Mouse (Mus musculus): ENCODE measurements around the gene Pyy.

- TF ChIP-seq TCF12 (IDR thresholded peaks at IDR 0.05; ENCODE audit: low read depth, low read length) (no peak), UBTF (IDR thresholded peaks at IDR 0.05; ENCODE audit: low read depth, low read length) (no peak), ZC3H11A (IDR thresholded peaks at IDR 0.05; ENCODE audit: low read depth, low read length) (no peak), ZKSCAN1 (IDR thresholded peaks at IDR 0.05; ENCODE audit: borderline replicate concordance, low read depth, low read length) (no peak), JUND (conservative IDR thresholded peaks at IDR 0.05; ENCODE audit: low read depth, low read length) (no peak), HCFC1 (IDR thresholded peaks at IDR 0.05; ENCODE audit: low read depth, low read length) (peak; percentile 8; the same call in 1 of the 2 replicates), ZNF384 (IDR thresholded peaks at IDR 0.05; ENCODE audit: low read depth, low read length) (no peak)
Measured at GRCm38 (mm10) chr11:102089088-102089808, 18.4 kb downstream of the Pyy start.
